Mouse (Mus musculus) megakaryocyte-erythroid progenitor cell, adult 5 weeks (primary cell): ENCODE results near the gene Gabrb1. TPM values are rescaled to one million over a fixed set of nuclear protein-coding genes. Genes with fewer than 3 reads are reported as not detected.

Experiments used
- polyA plus RNA-seq: library from polyadenylated mRNA; stranded (reverse); fragments of >175 nt; gene quantifications from 2 replicates; pipeline ENCODE4 v1.2.3, GENCODE M21; 2012

Gene Gabrb1
- not detected in 2 replicates for polyA plus RNA-seq

GRCm38 (mm10) chr5:71657482-71658114 lies at the start of gene Gabrb1:
Gabrb1 (plus strand) TSS chr5:71658113.

DNA sequence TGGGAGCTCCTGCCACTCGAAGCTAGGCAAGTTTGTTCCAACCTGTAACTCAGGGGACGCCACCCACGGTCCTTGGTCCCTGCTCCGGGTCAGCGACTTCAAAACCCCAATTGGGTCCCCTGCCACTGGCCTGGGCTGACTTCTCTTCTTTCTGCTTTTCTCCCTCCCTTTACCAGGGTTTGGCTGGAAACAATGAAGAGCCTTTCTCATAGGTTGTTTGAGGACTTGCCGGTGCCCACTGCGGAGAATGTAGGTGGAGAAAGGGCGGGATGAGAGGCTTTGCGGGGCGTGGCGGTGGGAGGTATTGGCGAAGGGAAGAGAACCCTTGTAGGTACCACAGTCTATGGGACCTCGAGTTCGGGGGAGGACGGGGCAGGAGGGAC lies 193 bp downstream of the Gabrb1 start, which contains the start of gene Gabra4:
Gabra4 (minus strand) TSS at position 194 of the 383 bp plus-strand sequence.

DNA sequence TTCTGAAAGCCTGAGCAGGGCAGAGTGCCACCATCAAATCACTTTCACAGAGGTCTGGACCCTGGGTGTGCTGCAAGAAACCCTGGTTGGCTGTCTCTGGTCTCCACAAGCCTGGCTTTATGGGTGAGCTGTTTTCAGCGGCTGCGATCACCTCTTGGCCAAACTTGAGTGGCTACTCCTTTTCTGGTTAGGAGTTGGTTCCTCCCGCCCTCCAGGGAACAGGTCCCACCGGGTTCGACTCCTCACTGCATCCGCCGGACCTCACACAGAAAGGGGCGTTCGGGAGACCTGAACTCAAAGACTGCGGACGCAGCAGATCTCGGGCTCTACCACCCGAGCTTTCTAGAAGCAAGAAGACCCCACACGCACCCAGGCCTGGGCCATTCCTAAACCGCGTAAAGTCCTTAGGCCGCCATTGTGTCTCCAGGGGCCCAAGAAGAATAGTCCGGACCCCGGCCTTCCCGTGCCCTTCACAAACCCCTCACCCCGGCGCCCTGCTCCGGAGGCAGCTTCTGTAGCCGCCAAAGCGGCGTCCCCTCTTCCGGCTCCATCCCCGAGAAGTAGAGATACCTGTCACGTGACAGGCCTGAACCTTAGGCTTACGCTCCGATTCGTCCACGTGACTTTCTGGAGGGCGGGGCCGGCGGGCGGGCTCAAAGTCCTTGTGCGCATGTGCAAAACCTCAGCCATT lies 509.8 kb downstream of the Gabrb1 start, which contains the start of gene Commd8:
Commd8 (minus strand) TSS at position 596 of the 691 bp plus-strand sequence.

Other genes starting within 250 kb of the Gabrb1 start
- not detected in 2 replicates for gene Cox7b2, start 109.9 kb upstream of the Gabrb1 start, polyA plus RNA-seq
- gene Gabra4, start 195 bp downstream of the Gabrb1 start, polyA plus RNA-seq, result not detected in 2 replicates